Mouse (Mus musculus) gastrocnemius, adult 8-10 months (tissue): Measurements from ENCODE around the gene Sec13. TPM values are rescaled to one million over a fixed set of nuclear protein-coding genes. Genes with fewer than 3 reads are reported as not detected.

Experiments used
- microRNA-seq: library from miRNA; unstranded; fragments of <30 nt; microRNA quantifications from one replicate; pipeline ENCODE4 v1.2.0, GENCODE M21; 2022
- total RNA-seq, 4 experiments: library from RNA; stranded (reverse); gene quantifications; 2 replicates each; pipeline ENCODE4 v1.2.4; 2022

Gene Sec13
- total RNA-seq, 4 experiments from 2014 or later = 71.3 to 73.9 (median 71.7) TPM

Small RNA genes within 50 kb of the gene (microRNA-seq; reads per million reads assigned to microRNA genes)
- gene Mir7042 = not detected

Other genes with a start within 250 kb of the Sec13 start
- not detected for gene Prrt3, start 238.8 kb downstream of the Sec13 start, total RNA-seq
- 10 to 100 TPM; 51.5 to 58.0 (median 55.0) TPM for gene Emc3, start 209.1 kb downstream of the Sec13 start, total RNA-seq
- under 1 TPM in 3 of 4 experiments, not detected in 1; 0.07 to 0.24 (median 0.24) TPM for gene Fancd2, start 209.1 kb downstream of the Sec13 start, total RNA-seq
- gene Fancd2os, start 140.0 kb downstream of the Sec13 start, total RNA-seq = not detected
- gene Brk1, start 136.0 kb downstream of the Sec13 start, total RNA-seq = 10 to 100 TPM; 37.5 to 44.8 (median 44.1) TPM
- 1 to 10 TPM; 5.3 to 7.3 (median 6.2) TPM for gene Vhl, start 116.8 kb downstream of the Sec13 start, total RNA-seq
- 1 to 10 TPM; 3.3 to 7.4 (median 4.7) TPM for gene Irak2, start 102.3 kb downstream of the Sec13 start, total RNA-seq
- gene Tatdn2, start 43.7 kb downstream of the Sec13 start, total RNA-seq = 10 to 100 TPM; 41.0 to 65.6 (median 53.0) TPM
- not detected for gene Ghrl, start 20.9 kb downstream of the Sec13 start, total RNA-seq